Mouse (Mus musculus) 3T3-L1 (cell line): ENCODE data around the gene Rnase1.
A peak's percentile ranks its signal among the peaks of the same experiment; 100 is the strongest.
"Not testable (repeated sequence)": the region's sequence is repeated elsewhere in the genome, so short reads cannot be mapped to it uniquely, and the experiment has no call there.

Experiments used
- DNase-seq: peaks from one replicate; pipeline ENCODE4 v3.0.0-alpha.2; 2015; ENCODE audit warnings: low read depth, low spot score

Gene Rnase1

GRCm38 (mm10) chr14:51146685-51147084 lies at the start of gene Rnase1:
Rnase1 (minus strand) TSS chr14:51146785.
- no peak for DNase-seq

DNA sequence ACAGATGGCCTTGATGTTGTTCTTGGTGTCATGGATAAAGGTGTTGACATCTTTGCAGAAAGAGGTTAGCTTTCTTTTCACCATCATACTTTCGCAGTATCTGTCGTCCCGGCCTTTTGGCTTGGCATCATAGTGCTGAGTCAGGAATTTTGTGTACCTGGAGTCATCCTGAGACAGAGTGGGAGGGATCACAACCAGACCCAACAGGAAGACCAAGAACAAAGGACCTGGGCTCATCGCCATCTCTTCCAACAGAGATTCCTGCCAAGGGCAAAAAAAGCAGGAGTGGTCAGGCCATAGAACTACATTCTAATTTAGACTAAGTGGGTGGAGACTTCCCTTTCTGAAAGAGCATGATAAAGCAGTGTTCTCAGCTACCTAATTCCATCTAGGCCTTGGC lies 49.1 kb upstream of the Rnase1 start:
- DNase-seq: no peak

DNA sequence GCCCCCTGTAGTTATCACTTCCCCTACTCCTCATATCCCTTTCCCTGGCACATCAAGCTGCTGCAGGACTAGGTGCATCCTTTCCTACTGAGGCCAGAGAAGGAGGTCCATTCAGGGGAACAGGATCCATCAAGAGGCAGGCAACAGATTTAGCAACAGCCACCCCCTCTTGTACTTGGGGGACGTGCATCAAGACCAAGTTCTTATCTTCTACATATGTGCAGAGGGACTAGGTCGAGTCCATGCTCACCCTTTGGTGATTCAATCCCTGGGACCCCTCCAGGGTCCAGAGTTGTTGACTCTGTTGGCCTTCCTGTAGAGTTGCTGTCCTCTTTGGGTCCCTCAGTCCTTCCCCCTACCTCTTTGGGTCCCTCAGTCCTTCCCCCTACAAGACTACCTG lies 34.5 kb upstream of the Rnase1 start:
- not testable (repeated sequence) for DNase-seq

- DNase-seq: no peak
Observed at GRCm38 (mm10) chr14:51173843-51174242, 27.3 kb upstream of the Rnase1 start.

DNA sequence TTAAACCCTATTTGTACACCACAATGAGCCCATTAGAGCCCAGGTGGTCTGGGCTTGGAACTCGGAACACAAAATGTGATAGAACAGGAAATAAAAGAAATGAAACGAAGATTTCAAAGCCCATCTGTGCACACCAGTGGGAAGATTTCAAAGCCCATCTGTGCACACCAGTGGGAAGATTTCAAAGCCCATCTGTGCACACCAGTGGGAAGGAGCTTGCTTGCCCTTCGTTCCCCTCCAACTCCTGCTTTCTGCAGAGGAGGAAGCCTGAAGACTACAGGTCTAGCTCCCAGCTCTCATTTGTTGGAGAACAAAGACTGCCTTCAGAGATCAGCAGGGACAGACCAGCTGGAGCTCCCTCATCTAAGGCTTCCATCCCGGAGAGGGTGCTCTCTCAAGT lies 26.4 kb upstream of the Rnase1 start:
- not testable (repeated sequence) for DNase-seq

DNA sequence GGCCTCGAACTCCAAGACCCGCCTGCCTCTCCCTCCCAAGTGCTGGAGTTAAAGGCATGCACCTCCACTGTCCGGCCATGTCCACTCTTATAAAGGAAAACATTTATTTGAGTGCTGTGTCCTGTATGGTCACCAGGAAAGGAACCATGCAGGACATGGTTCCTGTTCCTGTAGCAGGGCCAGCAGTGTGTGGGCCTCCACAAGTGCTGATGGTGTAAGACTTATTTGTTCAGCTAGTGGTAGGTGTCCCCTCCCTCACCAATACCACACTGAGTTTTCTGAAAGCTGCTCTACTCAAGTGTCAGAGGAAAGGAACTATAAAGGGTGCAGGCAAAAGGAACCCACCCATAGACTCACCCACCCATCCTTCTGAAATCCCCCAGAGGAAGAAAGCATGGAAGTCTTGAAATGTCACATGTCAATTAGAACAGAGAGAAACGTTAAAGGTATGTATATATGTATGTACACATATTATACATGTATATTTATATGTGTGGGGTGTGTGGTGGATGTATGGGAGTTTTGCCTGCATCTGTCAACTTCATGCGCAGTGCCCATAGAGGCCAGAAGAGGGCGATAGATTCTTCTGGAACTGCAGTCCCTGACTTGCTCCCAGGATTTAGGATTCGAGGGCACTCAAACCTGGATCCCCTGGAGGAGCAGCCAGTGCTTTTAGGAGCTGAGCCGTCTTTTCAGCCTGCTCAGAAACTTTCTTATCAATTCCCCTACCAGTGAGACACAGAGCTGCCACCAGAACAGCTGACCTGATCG lies 25.7 kb upstream of the Rnase1 start:
- peak; percentile 74 for DNase-seq

DNA sequence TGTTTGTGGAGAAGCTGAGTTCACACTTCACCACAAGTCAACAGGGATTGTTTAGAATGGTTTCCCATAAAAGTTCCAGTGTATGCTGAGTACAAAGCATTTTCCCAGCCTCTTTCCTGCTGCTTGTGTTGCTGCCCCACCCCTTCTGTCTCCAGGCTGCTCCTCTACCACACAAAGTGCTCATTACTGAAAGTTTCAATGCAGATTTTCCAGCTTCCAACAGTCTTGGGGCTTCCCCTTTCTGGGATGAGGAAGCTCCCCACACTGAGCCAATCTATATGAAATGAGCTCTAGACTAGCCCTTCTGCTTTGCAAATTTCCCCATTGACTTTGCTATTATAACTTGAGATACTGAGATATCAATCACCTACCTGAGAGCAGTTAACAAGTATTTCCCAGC lies 19.5 kb upstream of the Rnase1 start:
- DNase-seq: no peak

DNA sequence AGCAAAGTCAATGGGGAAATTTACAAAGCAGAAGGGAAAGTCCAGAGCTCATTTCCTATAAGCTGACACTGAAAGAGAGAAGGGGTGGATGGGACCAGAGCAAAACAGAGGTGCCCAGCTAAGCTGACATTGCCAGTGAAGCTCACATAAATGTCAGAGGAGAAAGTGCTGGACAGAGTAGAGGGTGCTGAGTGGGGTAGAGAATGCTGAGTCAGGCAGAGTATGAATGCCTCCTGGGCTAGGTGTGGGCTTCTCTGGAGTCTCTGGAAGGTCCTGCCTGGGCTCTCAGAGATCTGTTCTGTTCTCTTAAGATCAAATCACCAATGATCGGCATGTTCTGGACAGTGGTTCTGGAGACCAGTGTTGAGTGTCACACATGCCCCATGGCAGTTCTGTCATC lies 18.9 kb upstream of the Rnase1 start:
- DNase-seq: no peak

- DNase-seq: not testable (repeated sequence)
Observed at GRCm38 (mm10) chr14:51163323-51163722, 16.7 kb upstream of the Rnase1 start.

- DNase-seq: not testable (repeated sequence)
Observed at GRCm38 (mm10) chr14:51161976-51162375, 15.4 kb upstream of the Rnase1 start, which contains the start of gene Rnase2b. Rnase2b (plus strand) TSS chr14:51162260.

- DNase-seq: no peak
Observed at GRCm38 (mm10) chr14:51157072-51157471, 10.5 kb upstream of the Rnase1 start.

DNA sequence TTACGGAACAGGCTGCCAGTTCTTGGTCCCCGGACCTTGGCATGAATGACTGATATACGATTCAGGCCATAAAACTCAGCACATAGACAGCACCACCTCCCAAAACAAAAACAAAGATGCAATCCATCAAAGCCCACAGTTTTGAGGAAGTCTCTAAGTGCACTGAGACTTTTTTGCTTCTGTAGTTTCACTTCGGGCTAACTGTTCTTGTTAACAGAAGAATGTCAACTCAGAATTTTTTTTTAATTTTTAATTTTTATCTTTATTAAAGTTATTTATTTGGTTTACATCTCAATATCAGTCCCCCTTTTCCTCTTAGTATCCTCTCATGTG lies 10.1 kb upstream of the Rnase1 start:
- DNase-seq: no peak

GRCm38 (mm10) chr14:51156056-51156735 lies 9.6 kb upstream of the Rnase1 start:
- no peak for DNase-seq

- no peak for DNase-seq
Observed at GRCm38 (mm10) chr14:51152249-51152870, 5.8 kb upstream of the Rnase1 start.

DNA sequence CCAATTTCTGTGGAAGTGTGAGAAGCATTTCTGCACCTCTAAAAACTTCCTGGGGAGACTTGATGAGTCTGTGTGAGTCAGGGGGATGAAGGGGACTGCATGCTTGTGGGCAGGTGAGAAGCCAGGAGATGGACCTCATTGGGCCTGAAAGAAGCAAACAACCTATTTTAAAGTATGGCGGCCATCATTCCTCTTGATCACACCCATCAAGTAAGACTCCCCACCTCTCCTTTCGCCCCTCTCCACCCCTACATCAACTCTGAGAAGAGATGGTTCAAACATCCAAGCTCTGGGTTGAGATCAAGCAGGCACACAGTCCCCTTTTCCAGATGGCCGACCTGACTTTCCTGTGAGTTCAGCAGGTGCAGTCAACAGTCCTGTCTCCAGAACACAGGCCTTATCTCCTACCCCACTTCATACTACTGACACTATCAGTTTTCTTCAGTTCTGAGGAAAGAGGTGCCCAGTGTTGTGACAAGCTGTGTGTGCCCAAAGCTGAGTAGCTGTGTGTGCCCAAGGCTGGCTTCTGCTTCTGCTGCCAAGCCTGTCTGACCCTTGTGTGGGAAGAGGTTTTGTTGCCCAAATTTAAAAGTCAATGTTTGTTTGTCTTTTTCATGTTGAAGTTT lies 3.7 kb upstream of the Rnase1 start:
- no peak for DNase-seq

GRCm38 (mm10) chr14:51149164-51149563 lies 2.6 kb upstream of the Rnase1 start:
- no peak for DNase-seq

DNA sequence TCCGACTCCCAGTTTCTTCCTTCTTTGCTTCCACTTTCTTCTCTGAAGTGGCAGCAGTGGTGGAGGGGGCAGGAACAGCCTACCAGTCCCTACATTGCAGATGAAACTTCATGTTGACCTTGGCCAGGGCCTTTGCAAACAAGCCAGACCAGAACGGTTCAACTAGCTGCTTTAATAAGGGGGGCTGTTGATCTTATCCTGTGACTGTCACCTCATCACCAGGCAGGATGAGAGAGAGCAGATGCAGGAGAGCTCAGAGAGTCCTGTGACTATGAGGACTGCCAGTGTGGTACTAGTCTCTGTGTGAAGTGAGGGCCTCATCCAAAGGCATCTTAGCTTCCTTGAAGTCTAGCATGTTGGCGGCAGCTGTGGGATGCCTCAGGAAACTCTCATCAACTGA lies 1.4 kb upstream of the Rnase1 start:
- no peak for DNase-seq

- no peak for DNase-seq
Observed at GRCm38 (mm10) chr14:51145521-51145920, 1.1 kb downstream of the Rnase1 start.

DNA sequence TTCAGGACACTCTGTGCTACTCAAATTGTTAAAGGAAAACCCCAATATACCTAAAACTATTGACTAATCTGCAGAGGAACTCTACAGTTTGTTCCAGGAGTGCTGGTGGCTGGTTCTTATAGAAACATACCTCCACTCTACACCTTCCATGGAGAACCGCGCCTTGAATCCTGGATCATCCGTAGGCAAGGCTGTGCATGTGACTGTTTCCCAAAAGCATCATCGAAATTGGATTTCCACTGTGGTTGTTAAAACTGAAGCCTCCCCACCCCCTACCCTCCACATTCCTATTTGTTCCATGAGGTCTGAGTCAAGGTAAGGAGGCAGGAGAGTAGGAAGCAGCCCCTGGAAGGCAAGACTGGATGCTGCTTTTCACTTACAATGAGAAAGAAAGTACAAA lies 2.1 kb downstream of the Rnase1 start:
- no peak for DNase-seq

- no peak for DNase-seq
Observed at GRCm38 (mm10) chr14:51143937-51144336, 2.6 kb downstream of the Rnase1 start.

GRCm38 (mm10) chr14:51143287-51143686 lies 3.3 kb downstream of the Rnase1 start:
- no peak for DNase-seq

DNA sequence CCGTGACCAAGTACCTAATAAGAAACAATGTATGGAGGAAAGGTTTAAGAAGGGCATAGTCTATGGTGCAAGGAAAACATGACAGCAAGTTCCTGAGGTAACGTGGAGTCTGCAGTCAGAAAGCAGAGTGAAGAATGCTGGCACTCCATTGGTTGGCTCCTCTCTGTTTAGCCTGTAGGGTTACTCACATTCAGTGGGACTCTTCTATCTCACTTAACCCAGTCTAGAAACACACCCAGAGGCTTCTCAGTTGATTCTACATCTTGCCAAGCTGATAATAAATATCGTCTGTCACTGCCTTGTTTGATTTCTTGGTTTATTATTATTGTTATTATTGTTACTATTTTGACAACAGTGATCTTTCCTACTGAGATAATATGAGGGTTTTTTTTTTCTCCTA lies 4.0 kb downstream of the Rnase1 start:
- no peak for DNase-seq
